Mouse (Mus musculus): Measurements from ENCODE around the gene Dgke. TPM values are rescaled to one million over a fixed set of nuclear protein-coding genes. Genes with fewer than 3 reads are reported as not detected.
"Not testable (repeated sequence)": the region's sequence is repeated elsewhere in the genome, so short reads cannot be mapped to it uniquely, and the experiment has no call there.

Dgke gene
- 10 to 100 TPM; 49.5 to 49.7 TPM for total RNA-seq (2021)
- long read RNA-seq, experiment 1, full-length matches to known transcripts = 17 of 24 reads
- long read RNA-seq, experiment 1, partial matches to known transcripts = 1 of 24 reads
- long read RNA-seq, experiment 1, other reads (novel, unspliced or antisense) = 6 of 24 reads
- long read RNA-seq, experiment 2, full-length matches to known transcripts = 29 of 39 reads
- long read RNA-seq, experiment 2, partial matches to known transcripts = 4 of 39 reads
- long read RNA-seq, experiment 2, other reads (novel, unspliced or antisense) = 6 of 39 reads

DNA sequence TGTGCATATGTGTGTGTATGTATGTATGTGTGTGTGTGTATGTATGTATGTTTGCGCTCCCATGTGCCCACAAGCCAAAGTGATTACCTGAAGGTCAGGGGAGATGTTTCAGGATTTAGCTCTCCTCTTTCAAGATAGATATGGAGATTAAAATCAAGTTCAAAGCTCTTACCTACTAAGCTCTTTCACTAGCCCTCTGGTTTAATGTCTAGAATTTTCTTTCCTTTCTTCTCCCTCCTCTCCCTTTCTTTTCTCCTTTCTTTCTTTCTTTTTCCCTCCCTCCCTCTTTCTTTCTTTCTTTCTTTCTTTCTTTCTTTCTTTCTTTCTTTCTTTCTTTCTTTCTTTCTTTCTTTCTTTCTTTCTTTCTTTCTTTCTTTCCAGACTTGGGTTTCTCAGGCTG lies at the start of gene Dgke:
Gene Dgke, minus strand, starts transcription at position 101 of the 400 bp plus-strand sequence.
- no peak for TF ChIP-seq CTCF (conservative IDR thresholded peaks at IDR 0.05)
- H3K27ac ChIP-seq = no peak within 1 kb of the TSS
- no peak for DNase-seq (ENCODE audit: low spot score in 2 of 2)
- H3K4me3 ChIP-seq = no peak within 1 kb of the TSS

GRCm38 (mm10) chr11:89107180-89107807 lies 40.6 kb upstream of the Dgke start:
- TF ChIP-seq CTCF (conservative IDR thresholded peaks at IDR 0.05) = no peak
- no peak for DNase-seq (ENCODE audit: low spot score in 2 of 2)
- Histone ChIP-seq H3K4me3 (no peak overlapping the region), H3K27ac (no peak overlapping the region)

DNA sequence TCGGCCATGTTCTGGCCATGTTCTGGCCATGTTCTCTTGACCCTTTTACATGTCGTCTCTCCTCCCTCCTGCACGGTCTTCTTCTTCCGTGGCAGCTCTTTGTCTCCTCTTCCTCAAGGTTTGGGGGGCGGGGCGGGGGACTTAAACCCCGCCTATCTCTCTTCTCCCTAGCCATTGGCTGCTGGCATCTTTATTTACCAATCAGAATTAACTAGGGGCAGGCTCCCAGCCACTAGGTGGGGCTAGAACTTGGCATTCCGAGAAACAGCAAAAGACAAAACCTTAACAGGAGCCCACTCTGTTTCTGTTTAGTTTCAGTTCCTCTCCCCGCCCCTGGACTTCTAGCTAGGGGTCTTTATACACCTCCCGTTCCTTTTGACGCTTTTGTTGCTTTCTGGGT lies 39.2 kb upstream of the Dgke start:
- no peak overlapping the region for H3K4me3 ChIP-seq
- no peak overlapping the region for H3K27ac ChIP-seq
- DNase-seq (ENCODE audit: low spot score in 2 of 2) = no peak
- TF ChIP-seq CTCF (conservative IDR thresholded peaks at IDR 0.05) = peak; percentile 24; the same call in 1 of the 2 replicates

GRCm38 (mm10) chr11:89105211-89105610 lies 38.6 kb upstream of the Dgke start:
- H3K4me3 ChIP-seq = no peak overlapping the region
- no peak for TF ChIP-seq CTCF (conservative IDR thresholded peaks at IDR 0.05)
- no peak for DNase-seq (ENCODE audit: low spot score in 2 of 2)
- H3K27ac ChIP-seq = no peak overlapping the region

- no peak for DNase-seq (ENCODE audit: low spot score in 2 of 2)
- TF ChIP-seq CTCF (conservative IDR thresholded peaks at IDR 0.05) = no peak
- no peak overlapping the region for H3K27ac ChIP-seq
- no peak overlapping the region for H3K4me3 ChIP-seq
Observed at GRCm38 (mm10) chr11:89103166-89103565, 36.5 kb upstream of the Dgke start.

- TF ChIP-seq CTCF (conservative IDR thresholded peaks at IDR 0.05) = peak; percentile 1; the same call in 1 of the 2 replicates
- H3K27ac ChIP-seq = no peak overlapping the region
- DNase-seq (ENCODE audit: low spot score in 2 of 2) = peak; percentile 48 to 51
- H3K4me3 ChIP-seq = peak overlapping the region; percentile 64
Observed at GRCm38 (mm10) chr11:89100826-89101321, 34.2 kb upstream of the Dgke start.

GRCm38 (mm10) chr11:89100403-89100802 lies 33.8 kb upstream of the Dgke start:
- Histone ChIP-seq H3K27ac (no peak overlapping the region), H3K4me3 (peak overlapping the region; percentile 64)
- peak; percentile 99 for TF ChIP-seq CTCF (conservative IDR thresholded peaks at IDR 0.05)
- peak; percentile 61 to 87 for DNase-seq (ENCODE audit: low spot score in 2 of 2)

GRCm38 (mm10) chr11:89098930-89099329 lies 32.3 kb upstream of the Dgke start:
- Histone ChIP-seq H3K4me3 (no peak overlapping the region), H3K27ac (no peak overlapping the region)
- DNase-seq (ENCODE audit: low spot score in 2 of 2) = no peak
- TF ChIP-seq CTCF (conservative IDR thresholded peaks at IDR 0.05) = no peak

DNA sequence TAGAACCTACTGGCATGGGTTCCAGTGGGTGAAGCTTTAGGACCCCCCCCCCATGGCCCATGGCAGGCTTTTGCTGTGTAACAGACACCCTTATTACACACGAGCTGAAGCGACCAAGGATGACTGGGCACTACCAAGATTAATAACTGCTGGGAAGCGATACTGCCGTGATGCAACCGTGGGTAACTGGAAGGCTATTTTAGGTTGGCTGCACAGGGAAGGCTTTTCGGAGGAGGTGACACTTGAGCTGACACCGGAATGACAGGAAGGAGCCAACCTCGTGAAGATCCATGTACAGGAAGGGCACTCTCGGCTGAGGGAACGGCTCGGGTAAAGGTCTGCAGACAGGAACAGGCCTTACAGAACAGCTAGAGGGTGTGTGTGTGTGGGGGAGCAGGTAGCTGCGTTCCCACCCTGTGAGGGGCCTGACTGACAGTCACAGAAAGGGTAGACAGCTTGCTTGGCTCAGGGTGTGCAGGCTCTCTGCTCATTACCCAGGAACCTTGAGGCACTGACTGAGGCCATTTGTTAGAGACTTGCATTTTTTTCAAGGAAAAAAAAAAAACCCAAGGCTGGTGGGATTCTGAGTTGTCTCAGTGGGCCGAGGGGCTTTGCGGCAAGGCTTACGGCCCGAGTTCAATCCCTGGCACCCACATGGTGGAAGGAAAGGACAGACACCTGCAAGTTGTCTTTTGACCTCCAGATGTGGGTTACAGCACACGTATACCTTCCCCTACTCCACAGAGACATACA lies 31.6 kb upstream of the Dgke start:
- no peak overlapping the region for H3K4me3 ChIP-seq
- no peak overlapping the region for H3K27ac ChIP-seq
- TF ChIP-seq CTCF (conservative IDR thresholded peaks at IDR 0.05) = no peak
- no peak for DNase-seq (ENCODE audit: low spot score in 2 of 2)

- not testable (repeated sequence) for H3K4me3 ChIP-seq; DNase-seq (ENCODE audit: low spot score in 2 of 2); H3K27ac ChIP-seq
Observed at GRCm38 (mm10) chr11:89097292-89097691, 30.6 kb upstream of the Dgke start.

DNA sequence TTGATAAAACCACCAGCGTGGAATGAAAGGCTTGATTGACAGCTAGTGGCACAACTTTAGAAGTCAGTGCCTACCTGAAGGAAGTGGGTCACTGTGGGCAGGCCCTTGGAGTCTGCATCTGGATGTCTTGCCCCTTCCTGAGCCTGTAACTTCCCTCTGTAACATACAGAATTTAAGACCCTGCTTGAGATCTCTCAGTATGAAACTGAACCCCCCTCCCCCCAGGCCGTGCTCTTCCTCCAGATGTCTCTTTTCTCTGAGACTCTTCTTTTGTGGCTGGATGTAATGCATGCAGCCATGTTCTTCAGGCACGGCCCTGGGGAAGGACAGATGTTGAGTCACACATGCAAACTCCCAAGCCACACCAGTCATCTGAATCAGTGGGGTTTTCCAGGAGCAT lies 28.7 kb upstream of the Dgke start:
- no peak for TF ChIP-seq CTCF (conservative IDR thresholded peaks at IDR 0.05)
- DNase-seq (ENCODE audit: low spot score in 2 of 2) = no peak
- Histone ChIP-seq H3K27ac (no peak overlapping the region), H3K4me3 (no peak overlapping the region)

DNA sequence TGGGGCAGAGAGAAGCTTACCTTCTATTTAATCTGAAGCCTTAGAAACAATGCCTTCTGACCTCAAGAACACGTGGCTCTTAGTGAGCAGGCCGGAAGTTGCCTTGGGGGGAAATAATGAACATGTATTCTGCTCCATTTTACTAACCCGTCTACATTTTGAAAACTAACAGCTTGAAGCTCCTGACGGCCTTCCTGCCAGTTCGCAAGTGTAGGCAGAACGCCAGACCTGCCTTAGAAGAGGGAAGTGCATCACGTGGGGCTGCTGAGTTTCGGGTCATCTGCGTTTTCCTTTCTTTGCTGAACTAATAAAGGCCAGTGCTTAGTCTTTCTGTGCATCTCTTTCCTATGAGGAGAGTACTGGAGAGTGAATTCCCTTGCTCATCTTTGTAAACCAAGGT lies 26.1 kb upstream of the Dgke start:
- DNase-seq (ENCODE audit: low spot score in 2 of 2) = no peak
- no peak overlapping the region for H3K4me3 ChIP-seq
- no peak for TF ChIP-seq CTCF (conservative IDR thresholded peaks at IDR 0.05)
- H3K27ac ChIP-seq = no peak overlapping the region

- H3K4me3 ChIP-seq; H3K27ac ChIP-seq; DNase-seq (ENCODE audit: low spot score in 2 of 2): not testable (repeated sequence)
Observed at GRCm38 (mm10) chr11:89090359-89090758, 23.7 kb upstream of the Dgke start.

All from layer of hippocampus, adult 2 months (tissue).